Mouse (Mus musculus) spleen, adult 2 months (tissue): Measurements from ENCODE around the gene Ccdc88c. TPM values are rescaled to one million over a fixed set of nuclear protein-coding genes. Genes with fewer than 3 reads are reported as not detected.

ENCODE experiments used
- DNase-seq, 2 experiments: peaks; one replicate each; pipeline versions ENCODE4 v3.0.0 to v3.0.0-alpha.2; 2012 to 2021; ENCODE audit warnings: low spot score in 2 of 2, low read depth in 1 of 2
- H3K27ac ChIP-seq: fragments of 200-500 bp; 2 replicates; pipeline ENCODE4 v1.5.1; 2012; ENCODE audit warnings: low read length, inconsistent platforms; ENCODE audit not compliant: insufficient read depth
- H3K27me3 ChIP-seq: fragments of 200-500 bp; 2 replicates; pipeline ENCODE4 v1.6.1; 2012; ENCODE audit warnings: mild to moderate bottlenecking, moderate library complexity, low read length, inconsistent platforms; ENCODE audit not compliant: control insufficient read depth, insufficient read depth
- H3K36me3 ChIP-seq: fragments of 200-500 bp; 2 replicates; pipeline ENCODE4 v1.6.1; 2012; ENCODE audit warnings: mild to moderate bottlenecking, low read length, inconsistent platforms; ENCODE audit not compliant: control insufficient read depth, insufficient read depth
- H3K4me1 ChIP-seq: fragments of 200-500 bp; 2 replicates; pipeline ENCODE4 v1.6.1; 2011; ENCODE audit warnings: inconsistent platforms; ENCODE audit not compliant: control insufficient read depth, insufficient read depth, insufficient read length
- H3K4me3 ChIP-seq: fragments of 200-500 bp; 2 replicates; pipeline ENCODE4 v1.5.1; 2011; ENCODE audit warnings: mild to moderate bottlenecking, inconsistent platforms; ENCODE audit not compliant: insufficient read depth, insufficient read length; ENCODE audit errors: extremely low read depth
- CTCF ChIP-seq: fragments of 200-500 bp; IDR thresholded peaks from 2 replicates; pipeline ENCODE4 v1.5.1; 2011; ENCODE audit warnings: mild to moderate bottlenecking, inconsistent platforms; ENCODE audit not compliant: insufficient read depth, insufficient read length, insufficient replicate concordance; ENCODE audit errors: extremely low read depth
- POLR2A ChIP-seq: fragments of 200-500 bp; IDR thresholded peaks from 2 replicates; pipeline ENCODE4 v1.6.1; 2011; ENCODE audit warnings: low read depth, low read length, inconsistent platforms
- WGBS: fragments of 180-500 bp; shearing (Covaris S2); methylation state at CpG from one replicate; pipeline ENCODE4 v1.1.7; 2018; 5-methylcytosine and 5-hydroxymethylcytosine counted together
- polyA plus RNA-seq: library from polyadenylated mRNA; depleted of rRNA; stranded (reverse); fragments of >200 nt; gene quantifications from 2 replicates; pipeline ENCODE4 v1.2.3, GENCODE M21; 2012

Ccdc88c gene
- polyA plus RNA-seq, 1 experiment = 48.3 TPM

DNA sequence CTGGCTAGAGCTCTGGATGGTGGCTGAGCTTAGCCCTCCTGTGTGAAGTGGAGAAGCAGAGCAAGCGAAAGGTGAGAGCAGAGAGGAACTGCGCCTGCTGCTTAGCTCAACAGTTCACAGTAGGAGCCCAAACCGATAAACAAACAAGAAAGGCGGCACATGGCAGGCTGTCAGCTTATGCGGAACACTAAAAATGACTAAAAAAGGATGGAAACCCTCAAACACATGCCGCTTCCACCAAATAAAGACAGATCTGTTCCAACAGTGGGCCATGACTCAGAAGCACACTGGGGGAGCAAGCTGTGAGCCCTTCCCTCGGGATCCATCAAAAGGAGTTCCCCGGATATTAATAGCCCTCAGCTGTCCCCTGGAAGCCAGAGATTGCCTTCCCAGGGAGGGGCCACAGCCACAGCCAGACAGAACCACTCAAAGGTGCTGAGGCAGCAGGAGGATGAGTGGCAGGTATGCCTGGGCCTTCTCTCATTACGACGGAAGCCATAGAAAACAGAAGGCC is 20.8 kb downstream of the Ccdc88c start:
- H3K27ac ChIP-seq = peak overlapping the region; percentile 91
- TF ChIP-seq CTCF = no peak
- TF ChIP-seq POLR2A = no peak
- WGBS = 42% methylated on average over 10 of the region's 10 CpGs
- no peaks in the 10 kb centered on the region for H3K36me3 ChIP-seq
- H3K27me3 ChIP-seq = no peaks in the 10 kb centered on the region
- H3K4me1 ChIP-seq = peaks cover 84% of the 10 kb centered on the region; the same call in 1 of the 2 replicates
- peak overlapping the region; percentile 16; the same call in 1 of the 2 replicates for H3K4me3 ChIP-seq
- DNase-seq = peak in 1 of 2 experiments; percentile 42

DNA sequence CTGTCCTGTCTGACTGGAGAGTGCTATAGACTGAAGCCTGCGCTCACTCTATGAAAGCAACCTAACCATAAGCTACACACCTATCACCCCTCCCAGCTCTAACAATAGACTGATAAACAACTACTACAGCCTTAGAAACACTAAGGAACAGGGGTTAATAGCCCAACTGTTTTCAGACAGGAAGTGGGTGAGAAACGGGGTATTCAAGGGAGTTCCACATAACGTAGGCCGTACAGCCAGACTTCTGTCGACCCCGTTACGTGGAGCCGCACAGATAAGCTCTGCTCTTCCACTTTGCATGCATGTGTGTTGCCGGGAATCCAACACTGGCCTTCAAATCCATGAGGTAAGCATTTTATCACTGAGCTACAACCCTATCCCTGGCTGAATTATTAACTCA is 21.4 kb downstream of the Ccdc88c start:
- WGBS = 22% methylated on average over 9 of the region's 9 CpGs
- Histone ChIP-seq H3K4me1 (peaks cover 82% of the 10 kb centered on the region; the same call in 1 of the 2 replicates), H3K27me3 (no peaks in the 10 kb centered on the region), H3K36me3 (no peaks in the 10 kb centered on the region), H3K4me3 (peak overlapping the region; percentile 16; the same call in 1 of the 2 replicates), H3K27ac (peak overlapping the region; percentile 91)
- DNase-seq = no peak
- no peak for TF ChIP-seq CTCF
- TF ChIP-seq POLR2A = no peak

DNA sequence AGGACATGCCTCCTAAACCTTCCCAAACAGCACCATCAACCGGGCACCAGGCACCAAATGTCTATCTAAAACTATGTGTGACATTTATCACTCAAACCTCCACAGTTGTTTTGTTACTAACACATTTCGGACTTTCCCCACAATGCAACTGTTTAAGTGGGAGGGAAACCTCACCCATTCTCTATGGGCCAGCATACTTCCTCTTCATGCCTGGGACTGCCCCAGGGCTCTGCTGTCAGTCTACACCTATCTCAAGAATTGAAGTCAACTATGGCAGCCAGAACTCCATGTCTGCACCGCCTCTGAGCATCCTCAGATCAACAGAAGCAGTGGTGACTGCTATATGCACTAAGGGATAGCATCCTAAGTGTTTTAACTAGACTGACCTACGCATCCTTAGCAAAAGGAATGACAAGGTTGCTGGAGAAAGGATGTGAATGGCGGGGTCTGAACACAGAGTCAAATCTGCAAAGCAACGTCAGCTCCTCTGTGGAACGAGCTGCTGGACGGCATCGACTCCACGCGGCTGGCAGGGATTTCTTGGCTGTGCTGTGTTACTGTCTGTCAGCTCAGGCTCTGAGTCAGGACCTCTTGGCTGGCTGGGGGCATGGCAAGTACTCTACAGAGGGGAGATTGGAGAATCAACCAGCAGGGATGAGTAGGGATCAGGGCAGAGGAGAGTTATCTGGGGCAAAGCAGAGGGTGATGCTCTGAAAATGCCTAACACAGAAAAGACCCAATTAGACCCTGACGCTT is 23.0 kb downstream of the Ccdc88c start:
- no peaks in the 10 kb centered on the region for H3K36me3 ChIP-seq
- WGBS = 67% methylated on average over 12 of the region's 12 CpGs
- H3K4me3 ChIP-seq = no peak overlapping the region
- peak overlapping the region; percentile 95 for H3K27ac ChIP-seq
- TF ChIP-seq CTCF (no peak), POLR2A (no peak)
- H3K4me1 ChIP-seq = peaks cover 81% of the 10 kb centered on the region; the same call in 1 of the 2 replicates
- no peaks in the 10 kb centered on the region for H3K27me3 ChIP-seq
- peak in 1 of 2 experiments; percentile 66 for DNase-seq

DNA sequence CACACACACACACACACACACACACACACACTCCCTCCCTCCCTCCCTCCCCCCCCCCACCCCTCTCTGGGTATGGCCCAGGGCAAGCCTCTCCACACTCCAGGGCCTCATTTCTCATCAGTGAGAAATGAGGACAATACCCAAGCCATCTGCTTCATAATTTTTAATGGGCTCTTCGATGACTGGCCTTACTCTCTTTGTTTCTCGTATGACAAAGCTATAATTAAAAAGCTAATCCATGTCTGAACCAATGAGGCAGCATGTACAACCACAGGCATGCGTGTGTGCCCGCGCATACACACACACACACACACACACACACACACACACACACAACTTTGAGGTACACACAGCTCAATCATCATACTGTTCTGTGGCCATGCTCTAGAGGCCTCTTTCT is 23.9 kb downstream of the Ccdc88c start:
- no peak for DNase-seq
- H3K4me3 ChIP-seq = no peak overlapping the region
- peak overlapping the region; percentile 95 for H3K27ac ChIP-seq
- no peak for TF ChIP-seq POLR2A
- no peaks in the 10 kb centered on the region for H3K27me3 ChIP-seq
- 91% methylated on average over 5 of the region's 5 CpGs for WGBS
- H3K36me3 ChIP-seq = no peaks in the 10 kb centered on the region
- peaks cover 72% of the 10 kb centered on the region; the same call in 1 of the 2 replicates for H3K4me1 ChIP-seq

DNA sequence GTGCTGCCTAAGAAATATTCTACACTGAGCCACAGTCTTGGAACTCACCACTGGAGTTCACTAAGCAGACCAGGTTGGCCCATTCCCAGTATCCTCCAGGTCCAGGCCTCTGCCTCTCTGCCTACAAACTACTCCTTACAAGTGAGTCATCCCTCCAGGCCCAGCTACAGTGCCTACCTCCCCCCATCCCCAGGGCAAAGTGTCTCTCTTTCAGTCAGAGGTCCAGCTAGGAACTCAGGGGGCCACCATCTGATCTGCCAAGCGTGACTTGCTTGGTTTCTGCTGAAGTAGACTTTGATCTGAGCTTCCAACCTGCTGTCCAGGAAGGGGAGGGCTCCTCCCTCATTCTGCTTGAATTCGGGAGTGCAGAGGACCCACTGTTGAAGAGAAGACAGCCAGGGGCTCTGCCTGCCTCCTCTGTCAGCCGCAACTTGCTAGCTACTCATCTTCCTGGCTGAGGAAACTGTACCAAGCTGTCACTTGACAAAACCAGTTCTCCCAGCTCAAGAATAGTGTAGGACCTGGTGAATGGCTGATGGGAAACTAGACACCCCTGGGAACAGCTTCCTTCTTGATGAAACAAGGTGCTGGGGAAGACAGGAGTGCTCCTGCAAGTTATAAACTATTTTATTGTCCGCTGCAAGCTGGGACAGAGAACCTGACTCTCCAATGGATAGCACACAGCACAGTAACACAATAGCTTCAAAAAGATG is 25.9 kb downstream of the Ccdc88c start:
- WGBS = 62% methylated on average over 4 of the region's 4 CpGs
- peaks cover 54% of the 10 kb centered on the region; the same call in 1 of the 2 replicates for H3K4me1 ChIP-seq
- no peak overlapping the region for H3K27ac ChIP-seq
- TF ChIP-seq CTCF (no peak), POLR2A (no peak)
- no peak overlapping the region for H3K4me3 ChIP-seq
- no peak for DNase-seq
- H3K36me3 ChIP-seq = no peaks in the 10 kb centered on the region
- no peaks in the 10 kb centered on the region for H3K27me3 ChIP-seq

DNA sequence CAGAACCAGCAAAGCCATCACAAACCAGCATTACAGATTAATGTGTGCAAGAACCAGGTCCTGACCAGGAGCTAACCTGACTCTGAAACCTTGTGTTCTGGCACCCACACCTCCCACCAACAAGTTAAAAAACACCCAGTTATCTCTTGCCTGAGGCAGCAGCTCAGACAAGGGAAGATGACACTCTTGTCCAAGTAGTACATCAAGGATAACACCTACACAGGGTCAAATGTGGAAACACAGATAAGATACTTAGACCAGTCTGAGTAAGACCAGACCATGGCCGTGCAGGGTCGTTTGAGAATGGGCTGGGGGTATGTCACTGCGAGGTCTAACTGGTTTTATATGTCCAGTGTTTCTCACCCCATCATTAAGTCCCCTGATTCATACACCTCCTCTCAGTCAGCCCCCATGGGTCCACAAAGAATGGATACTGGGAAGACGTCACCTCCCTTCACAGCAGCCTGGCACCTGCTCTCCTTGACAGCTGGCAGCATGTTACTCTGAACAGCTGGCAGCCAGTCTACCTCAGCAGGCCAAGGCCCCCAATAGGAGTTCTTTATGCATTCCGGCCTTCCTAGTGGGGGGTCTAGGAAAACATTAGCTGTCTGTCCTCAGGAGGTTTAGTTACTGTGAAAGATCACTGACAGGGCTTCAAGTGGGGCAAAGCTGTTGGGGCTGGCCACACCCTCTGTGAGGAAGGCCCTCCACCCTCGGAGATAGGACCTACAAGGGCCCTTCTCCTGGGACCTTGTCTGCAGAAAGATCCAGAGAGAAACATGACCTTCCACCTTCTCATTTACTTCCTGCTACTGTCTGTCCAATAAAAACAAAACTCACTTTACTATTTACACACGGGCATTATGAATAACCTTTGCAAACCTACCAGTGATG is 29.5 kb downstream of the Ccdc88c start:
- Histone ChIP-seq H3K27ac (no peak overlapping the region; the same call in 1 of the 2 replicates), H3K4me3 (no peak overlapping the region), H3K27me3 (no peaks in the 10 kb centered on the region), H3K4me1 (peaks cover 54% of the 10 kb centered on the region; the same call in 1 of the 2 replicates), H3K36me3 (no peaks in the 10 kb centered on the region)
- TF ChIP-seq CTCF (no peak), POLR2A (no peak)
- 73% methylated on average over 7 of the region's 7 CpGs for WGBS
- no peak for DNase-seq
